Mouse (Mus musculus): ENCODE measurements at regions not wholly inside any gene's neighbourhood (a gene's known extent, or its start where the extent isn't known, plus 50 kb on each side); places are given as distances from the start of the nearest gene placed in this dataset.

DNA sequence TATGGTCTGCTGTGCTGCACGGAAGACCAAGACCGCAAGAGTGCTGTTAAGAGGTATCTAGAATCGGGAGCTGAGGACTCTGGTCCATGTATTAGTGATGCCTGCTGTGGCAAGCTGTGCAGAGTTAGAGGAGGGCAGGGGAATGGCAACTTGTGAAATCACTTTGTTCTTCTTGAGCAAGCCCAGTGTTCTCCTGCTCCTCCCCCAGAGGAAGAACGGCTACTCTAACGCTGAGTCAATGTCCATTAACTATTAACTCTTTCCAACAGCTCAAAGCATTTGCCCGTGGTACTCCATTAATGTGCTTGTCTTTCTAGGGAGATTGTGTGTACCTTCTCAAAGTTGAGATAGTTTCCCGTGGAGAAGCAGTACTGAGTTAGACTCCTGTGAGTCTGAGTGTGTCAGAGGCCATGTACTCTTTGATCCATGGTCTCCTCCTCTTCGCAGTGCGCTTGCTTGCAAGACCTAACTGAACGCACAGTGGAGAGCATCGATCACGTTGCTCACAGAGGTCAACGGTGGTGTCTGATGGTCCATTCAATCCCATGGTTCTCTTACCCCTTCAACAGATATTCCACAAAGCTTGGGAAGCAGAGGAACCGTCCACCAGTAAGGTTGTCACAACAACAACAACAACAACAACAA lies 542.7 kb downstream of the Ccdc171 start:
- H3K36me3 ChIP-seq (ENCODE audit: control insufficient read depth, insufficient read depth, low read length), result no peaks in the 10 kb centered on the region
- H3K4me1 ChIP-seq (ENCODE audit: control insufficient read depth, insufficient read depth, low read length), result no peaks in the 10 kb centered on the region
- WGBS (ENCODE audit: insufficient replicate concordance), result 79% methylated on average over 14 of the region's 14 CpGs
- H3K27ac ChIP-seq (ENCODE audit: low read depth, low read length), result no peak overlapping the region
- no peak for ATAC-seq (replicated peaks; ENCODE audit: insufficient number of reproducible peaks, low FRiP score, low TSS enrichment)
- H3K27me3 ChIP-seq (ENCODE audit: control insufficient read depth, insufficient read depth, low read length), result no peaks in the 10 kb centered on the region
- H3K9ac ChIP-seq (ENCODE audit: low read depth, low read length), result no peak overlapping the region
- no peak overlapping the region for H3K4me2 ChIP-seq
- no peak overlapping the region for H3K4me3 ChIP-seq (ENCODE audit: low read depth, low read length)
- no peaks in the 10 kb centered on the region for H3K9me3 ChIP-seq (replicated peaks; ENCODE audit: control insufficient read depth, low read length)

DNA sequence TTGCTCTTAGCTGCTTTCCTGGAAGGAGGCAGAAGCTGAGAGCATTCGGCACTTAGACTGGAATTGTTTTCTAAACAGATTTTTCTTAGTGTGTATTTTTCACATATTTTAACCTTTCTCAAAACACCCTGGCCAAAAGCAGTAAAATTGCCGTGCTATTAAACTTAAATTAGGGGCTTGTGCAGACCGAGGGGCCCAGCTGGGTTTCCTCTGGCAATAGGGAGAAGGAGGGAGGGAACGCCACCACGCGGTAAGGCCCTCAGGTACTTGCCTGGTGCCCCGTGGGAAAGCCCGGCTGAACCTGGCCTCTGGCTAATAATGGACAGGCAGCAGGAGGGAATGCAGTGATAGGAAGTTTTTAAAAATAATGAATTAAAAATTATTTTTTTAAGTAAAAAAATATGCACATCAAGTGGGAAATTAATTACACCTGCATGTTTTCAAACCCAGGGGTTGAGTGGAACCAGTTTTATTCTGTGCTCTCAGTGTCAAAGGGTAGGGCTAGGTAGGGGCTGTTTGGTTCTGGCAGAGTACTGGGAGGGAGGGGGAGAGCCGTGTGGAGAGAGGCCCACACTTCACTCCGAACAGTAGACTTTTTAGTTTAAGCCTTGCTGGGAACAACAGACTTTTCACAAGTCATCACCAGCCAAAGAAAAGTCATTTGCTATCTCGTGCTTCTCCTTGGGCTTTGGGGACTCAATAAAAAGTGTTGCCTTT lies 543.8 kb downstream of the Ccdc171 start:
- Histone ChIP-seq H3K4me3 (ENCODE audit: low read depth, low read length) (no peak overlapping the region), H3K4me1 (ENCODE audit: control insufficient read depth, insufficient read depth, low read length) (no peaks in the 10 kb centered on the region), H3K27me3 (ENCODE audit: control insufficient read depth, insufficient read depth, low read length) (no peaks in the 10 kb centered on the region), H3K9me3 (replicated peaks; ENCODE audit: control insufficient read depth, low read length) (no peaks in the 10 kb centered on the region), H3K27ac (ENCODE audit: low read depth, low read length) (no peak overlapping the region), H3K4me2 (no peak overlapping the region), H3K36me3 (ENCODE audit: control insufficient read depth, insufficient read depth, low read length) (no peaks in the 10 kb centered on the region), H3K9ac (ENCODE audit: low read depth, low read length) (no peak overlapping the region)
- ATAC-seq (replicated peaks; ENCODE audit: insufficient number of reproducible peaks, low FRiP score, low TSS enrichment), result no peak
- WGBS (ENCODE audit: insufficient replicate concordance), result 61% methylated on average over 11 of the region's 11 CpGs

DNA sequence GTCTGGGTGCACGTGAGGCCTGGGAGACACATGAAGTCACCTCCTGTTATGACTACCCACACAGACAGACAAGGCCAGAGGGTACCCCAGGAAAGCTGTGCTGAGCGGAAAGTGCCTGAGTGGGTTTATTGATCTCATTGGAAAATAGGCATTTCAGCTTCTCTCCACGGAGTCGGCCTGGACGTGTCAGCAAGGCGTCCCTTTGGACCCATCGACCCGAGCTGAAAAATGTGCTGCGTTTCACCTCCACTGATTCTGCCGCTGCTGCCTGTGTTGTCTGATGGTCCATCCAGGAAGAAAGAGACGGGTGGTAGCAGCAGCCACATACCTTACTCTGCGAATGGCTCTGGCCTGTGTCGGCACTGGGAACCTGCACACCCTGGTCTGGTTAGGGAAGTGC lies 544.3 kb downstream of the Ccdc171 start:
- WGBS (ENCODE audit: insufficient replicate concordance), result 75% methylated on average over 13 of the region's 13 CpGs
- H3K4me3 ChIP-seq (ENCODE audit: low read depth, low read length), result no peak overlapping the region
- no peaks in the 10 kb centered on the region for H3K4me1 ChIP-seq (ENCODE audit: control insufficient read depth, insufficient read depth, low read length)
- H3K27ac ChIP-seq (ENCODE audit: low read depth, low read length), result no peak overlapping the region
- H3K4me2 ChIP-seq, result no peak overlapping the region
- H3K27me3 ChIP-seq (ENCODE audit: control insufficient read depth, insufficient read depth, low read length), result no peaks in the 10 kb centered on the region
- no peaks in the 10 kb centered on the region for H3K9me3 ChIP-seq (replicated peaks; ENCODE audit: control insufficient read depth, low read length)
- H3K36me3 ChIP-seq (ENCODE audit: control insufficient read depth, insufficient read depth, low read length), result no peaks in the 10 kb centered on the region
- no peak for ATAC-seq (replicated peaks; ENCODE audit: insufficient number of reproducible peaks, low FRiP score, low TSS enrichment)
- H3K9ac ChIP-seq (ENCODE audit: low read depth, low read length), result no peak overlapping the region

DNA sequence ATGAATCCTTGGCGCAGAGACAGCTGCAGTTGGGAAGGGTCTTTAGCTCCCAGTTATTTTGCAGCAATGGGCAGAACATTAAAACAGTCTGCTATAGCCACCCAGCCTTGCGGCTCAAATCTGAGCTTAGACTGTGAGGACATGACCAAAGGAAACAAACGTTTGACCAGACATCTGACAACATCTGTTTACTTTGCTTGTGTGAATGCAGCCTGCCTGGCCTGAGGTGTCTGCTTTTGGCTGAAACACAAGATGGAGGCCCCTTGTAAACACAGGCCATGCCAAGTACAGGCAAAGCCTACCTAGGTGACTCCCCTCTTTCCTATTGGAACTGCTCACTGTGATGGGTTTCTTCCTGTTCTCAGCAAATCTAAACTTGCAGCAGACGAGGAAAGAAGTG lies 544.7 kb downstream of the Ccdc171 start:
- H3K4me2 ChIP-seq, result no peak overlapping the region
- H3K4me1 ChIP-seq (ENCODE audit: control insufficient read depth, insufficient read depth, low read length), result no peaks in the 10 kb centered on the region
- no peak overlapping the region for H3K27ac ChIP-seq (ENCODE audit: low read depth, low read length)
- ATAC-seq (replicated peaks; ENCODE audit: insufficient number of reproducible peaks, low FRiP score, low TSS enrichment), result no peak
- no peaks in the 10 kb centered on the region for H3K27me3 ChIP-seq (ENCODE audit: control insufficient read depth, insufficient read depth, low read length)
- H3K9ac ChIP-seq (ENCODE audit: low read depth, low read length), result no peak overlapping the region
- WGBS (ENCODE audit: insufficient replicate concordance), result 60% methylated on average over 4 of the region's 4 CpGs
- no peaks in the 10 kb centered on the region for H3K9me3 ChIP-seq (replicated peaks; ENCODE audit: control insufficient read depth, low read length)
- no peak overlapping the region for H3K4me3 ChIP-seq (ENCODE audit: low read depth, low read length)
- H3K36me3 ChIP-seq (ENCODE audit: control insufficient read depth, insufficient read depth, low read length), result no peaks in the 10 kb centered on the region

DNA sequence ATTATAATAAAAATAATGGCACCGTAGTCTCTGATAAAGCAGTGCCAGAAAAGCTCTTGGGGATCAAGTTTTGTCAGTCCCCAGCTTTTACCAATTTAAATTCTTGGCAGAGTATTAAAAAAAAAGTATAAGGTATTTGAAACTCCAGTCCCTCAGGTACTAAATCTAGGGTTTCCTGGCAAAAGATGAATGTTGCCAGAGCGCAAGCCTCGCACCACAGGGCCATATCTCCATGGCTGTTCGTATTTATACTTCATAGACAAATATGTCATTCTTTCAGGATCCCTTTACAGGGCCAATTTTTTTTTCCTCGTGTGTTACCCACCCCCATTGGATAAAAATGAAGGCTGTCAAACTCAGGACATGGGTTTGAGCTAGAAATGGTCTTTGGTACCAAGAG lies 546.8 kb downstream of the Ccdc171 start:
- Histone ChIP-seq H3K4me3 (ENCODE audit: low read depth, low read length) (no peak overlapping the region), H3K27ac (ENCODE audit: low read depth, low read length) (no peak overlapping the region), H3K4me1 (ENCODE audit: control insufficient read depth, insufficient read depth, low read length) (no peaks in the 10 kb centered on the region), H3K36me3 (ENCODE audit: control insufficient read depth, insufficient read depth, low read length) (no peaks in the 10 kb centered on the region), H3K9me3 (replicated peaks; ENCODE audit: control insufficient read depth, low read length) (no peaks in the 10 kb centered on the region), H3K27me3 (ENCODE audit: control insufficient read depth, insufficient read depth, low read length) (no peaks in the 10 kb centered on the region), H3K4me2 (no peak overlapping the region), H3K9ac (ENCODE audit: low read depth, low read length) (no peak overlapping the region)
- WGBS (ENCODE audit: insufficient replicate concordance), result 84% methylated on average over 5 of the region's 5 CpGs
- ATAC-seq (replicated peaks; ENCODE audit: insufficient number of reproducible peaks, low FRiP score, low TSS enrichment), result no peak

DNA sequence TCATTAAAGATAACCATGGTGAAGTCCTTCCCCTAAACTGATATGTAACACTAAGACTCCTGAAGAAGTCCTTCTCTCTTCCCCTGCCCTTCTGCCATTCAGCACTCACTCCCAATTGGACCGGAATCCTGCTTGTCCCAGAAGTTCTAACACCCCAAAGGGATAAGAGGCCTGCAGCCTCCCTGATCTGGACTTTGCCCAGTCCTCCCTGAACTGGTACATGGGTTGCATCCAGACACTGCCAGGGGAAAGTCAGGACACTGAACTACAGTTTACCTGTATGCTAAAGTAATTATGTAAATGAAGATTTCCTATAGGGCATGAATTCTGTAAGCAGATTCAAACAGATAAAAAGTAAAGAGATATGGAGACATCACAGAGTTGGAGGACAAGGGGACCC lies 551.2 kb downstream of the Ccdc171 start:
- H3K27me3 ChIP-seq (ENCODE audit: control insufficient read depth, insufficient read depth, low read length), result no peaks in the 10 kb centered on the region
- H3K27ac ChIP-seq (ENCODE audit: low read depth, low read length), result no peak overlapping the region
- no peaks in the 10 kb centered on the region for H3K9me3 ChIP-seq (replicated peaks; ENCODE audit: control insufficient read depth, low read length)
- H3K4me3 ChIP-seq (ENCODE audit: low read depth, low read length), result no peak overlapping the region
- H3K4me2 ChIP-seq, result no peak overlapping the region
- H3K4me1 ChIP-seq (ENCODE audit: control insufficient read depth, insufficient read depth, low read length), result no peaks in the 10 kb centered on the region
- no peaks in the 10 kb centered on the region for H3K36me3 ChIP-seq (ENCODE audit: control insufficient read depth, insufficient read depth, low read length)
- WGBS (ENCODE audit: insufficient replicate concordance), result 85% methylated on average over 1 of the region's 1 CpGs
- no peak for ATAC-seq (replicated peaks; ENCODE audit: insufficient number of reproducible peaks, low FRiP score, low TSS enrichment)
- no peak overlapping the region for H3K9ac ChIP-seq (ENCODE audit: low read depth, low read length)

DNA sequence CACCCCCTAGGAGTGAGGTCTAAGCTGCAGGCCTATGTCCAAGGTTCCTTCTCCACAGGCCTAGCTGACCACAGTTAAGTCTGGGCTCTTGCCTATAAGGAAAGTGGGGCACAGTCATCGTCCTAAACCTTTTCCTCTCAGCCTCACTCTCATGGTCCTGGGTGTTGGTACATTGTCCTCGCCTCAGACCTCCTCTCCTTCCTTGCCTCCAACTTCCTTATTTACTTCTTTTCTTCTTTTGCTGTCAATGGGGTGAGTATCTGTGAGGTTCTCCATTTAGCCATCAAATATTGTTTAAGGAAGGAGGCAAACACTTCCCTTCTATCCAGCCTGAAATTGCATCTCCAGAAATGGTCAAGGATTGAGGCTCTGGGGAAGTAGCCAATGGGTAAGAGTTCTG lies 554.2 kb downstream of the Ccdc171 start:
- no peak for ATAC-seq (replicated peaks; ENCODE audit: insufficient number of reproducible peaks, low FRiP score, low TSS enrichment)
- H3K4me3 ChIP-seq (ENCODE audit: low read depth, low read length), result no peak overlapping the region
- no peaks in the 10 kb centered on the region for H3K9me3 ChIP-seq (replicated peaks; ENCODE audit: control insufficient read depth, low read length)
- no peaks in the 10 kb centered on the region for H3K36me3 ChIP-seq (ENCODE audit: control insufficient read depth, insufficient read depth, low read length)
- no peak overlapping the region for H3K4me2 ChIP-seq
- H3K9ac ChIP-seq (ENCODE audit: low read depth, low read length), result no peak overlapping the region
- H3K4me1 ChIP-seq (ENCODE audit: control insufficient read depth, insufficient read depth, low read length), result no peaks in the 10 kb centered on the region
- WGBS (ENCODE audit: insufficient replicate concordance), result 57% methylated on average over 2 of the region's 2 CpGs
- no peaks in the 10 kb centered on the region for H3K27me3 ChIP-seq (ENCODE audit: control insufficient read depth, insufficient read depth, low read length)
- H3K27ac ChIP-seq (ENCODE audit: low read depth, low read length), result no peak overlapping the region

DNA sequence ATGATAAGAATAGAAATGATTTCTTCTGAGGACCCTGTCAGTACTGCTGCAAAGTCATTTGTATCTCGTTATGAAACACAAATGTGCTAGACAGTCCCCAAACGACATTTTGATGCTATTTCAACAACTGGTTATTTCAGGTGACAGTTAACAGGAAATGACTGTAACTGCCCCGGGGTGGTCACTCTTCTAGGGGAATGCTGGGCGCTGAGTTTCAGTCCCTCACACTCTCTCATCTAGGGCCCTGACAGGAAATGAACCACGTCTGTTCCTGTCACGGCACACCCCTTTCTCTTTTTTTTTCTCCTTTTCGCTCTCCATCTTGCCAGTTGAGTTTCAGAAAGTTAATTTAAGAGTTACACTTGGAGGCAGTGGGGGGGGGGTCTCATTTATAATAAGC lies 556.2 kb downstream of the Ccdc171 start:
- Histone ChIP-seq H3K36me3 (ENCODE audit: control insufficient read depth, insufficient read depth, low read length) (no peaks in the 10 kb centered on the region), H3K4me3 (ENCODE audit: low read depth, low read length) (no peak overlapping the region), H3K4me1 (ENCODE audit: control insufficient read depth, insufficient read depth, low read length) (no peaks in the 10 kb centered on the region), H3K9me3 (replicated peaks; ENCODE audit: control insufficient read depth, low read length) (no peaks in the 10 kb centered on the region), H3K27me3 (ENCODE audit: control insufficient read depth, insufficient read depth, low read length) (no peaks in the 10 kb centered on the region), H3K27ac (ENCODE audit: low read depth, low read length) (no peak overlapping the region), H3K9ac (ENCODE audit: low read depth, low read length) (no peak overlapping the region), H3K4me2 (no peak overlapping the region)
- WGBS (ENCODE audit: insufficient replicate concordance), result 52% methylated on average over 7 of the region's 7 CpGs
- no peak for ATAC-seq (replicated peaks; ENCODE audit: insufficient number of reproducible peaks, low FRiP score, low TSS enrichment)

DNA sequence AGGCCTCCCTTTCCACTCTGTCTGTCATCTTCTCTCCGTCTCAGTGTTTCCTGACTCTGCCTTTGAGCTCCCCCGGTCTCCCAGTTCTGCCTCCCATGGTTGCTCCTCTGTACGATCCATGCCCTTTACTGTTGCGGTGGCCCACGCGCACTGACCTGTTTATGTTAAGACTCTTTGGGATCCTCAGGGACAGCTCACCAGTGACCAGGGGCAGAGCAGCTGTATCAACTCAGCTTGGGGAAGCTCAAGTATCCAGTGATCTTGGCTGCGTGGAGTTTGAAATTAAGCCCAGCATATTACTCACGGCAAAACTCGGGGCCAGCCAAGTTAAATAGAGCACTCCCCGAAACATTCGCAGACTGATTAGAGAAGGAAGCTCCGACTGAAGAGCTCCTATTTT lies 562.8 kb downstream of the Ccdc171 start:
- Histone ChIP-seq H3K27me3 (ENCODE audit: control insufficient read depth, insufficient read depth, low read length) (no peaks in the 10 kb centered on the region), H3K4me1 (ENCODE audit: control insufficient read depth, insufficient read depth, low read length) (peaks cover 3% of the 10 kb centered on the region; the same call in 1 of the 2 replicates), H3K9me3 (replicated peaks; ENCODE audit: control insufficient read depth, low read length) (no peaks in the 10 kb centered on the region), H3K27ac (ENCODE audit: low read depth, low read length) (no peak overlapping the region), H3K4me2 (no peak overlapping the region), H3K4me3 (ENCODE audit: low read depth, low read length) (no peak overlapping the region), H3K36me3 (ENCODE audit: control insufficient read depth, insufficient read depth, low read length) (no peaks in the 10 kb centered on the region), H3K9ac (ENCODE audit: low read depth, low read length) (no peak overlapping the region)
- ATAC-seq (replicated peaks; ENCODE audit: insufficient number of reproducible peaks, low FRiP score, low TSS enrichment), result no peak
- 77% methylated on average over 12 of the region's 12 CpGs for WGBS (ENCODE audit: insufficient replicate concordance)
